Mouse (Mus musculus) heart, postnatal 0 days (tissue): ENCODE data around the gene Prrt1. TPM values are rescaled to one million over a fixed set of nuclear protein-coding genes. Genes with fewer than 3 reads are reported as not detected.

Experiments used
- ATAC-seq: fragments of 200-750 bp; cut with Nextera tagmentation; 2 replicates; pipeline ENCODE4 v1.8.0; 2017; ENCODE audit warnings: low read depth, moderate number of reproducible peaks, moderate library complexity; ENCODE audit not compliant: insufficient read depth
- DNase-seq: peaks from one replicate; pipeline ENCODE4 v3.0.0-alpha.2; 2016; ENCODE audit warnings: low spot score
- H3K27ac ChIP-seq: fragments of 300-500 bp; sonication (generic); 2 replicates; pipeline ENCODE4 v1.5.1; 2014; ENCODE audit warnings: low read depth, mild to moderate bottlenecking
- H3K27me3 ChIP-seq: fragments of 300-500 bp; sonication (generic); 2 replicates; pipeline ENCODE4 v1.6.1; 2014; ENCODE audit warnings: low read length, mixed read lengths; ENCODE audit not compliant: control insufficient read depth, insufficient read depth
- H3K36me3 ChIP-seq: fragments of 300-500 bp; sonication (generic); replicated peaks from 2 replicates; pipeline ENCODE4 v1.6.1; 2014; ENCODE audit warnings: low read length, mixed read lengths; ENCODE audit not compliant: control insufficient read depth, insufficient read depth
- H3K4me1 ChIP-seq: fragments of 300-500 bp; sonication (generic); 2 replicates; pipeline ENCODE4 v1.6.1; 2014; ENCODE audit warnings: antibody characterized with exemption; ENCODE audit not compliant: control insufficient read depth, insufficient read depth
- H3K4me2 ChIP-seq: fragments of 300-500 bp; sonication (generic); 2 replicates; pipeline ENCODE4 v1.6.1; 2014; ENCODE audit warnings: low read depth, mild to moderate bottlenecking, low read length, moderate library complexity
- H3K4me3 ChIP-seq: fragments of 300-500 bp; sonication (generic); 2 replicates; pipeline ENCODE4 v1.5.1; 2014; ENCODE audit warnings: low read depth, low read length
- H3K9ac ChIP-seq: fragments of 300-500 bp; sonication (generic); replicated peaks from 2 replicates; pipeline ENCODE4 v1.6.1; 2014; ENCODE audit warnings: low read depth, low read length, mixed read lengths
- H3K9me3 ChIP-seq: fragments of 300-500 bp; sonication (generic); replicated peaks from 2 replicates; pipeline ENCODE4 v1.6.1; 2016; ENCODE audit warnings: low read length; ENCODE audit not compliant: control insufficient read depth
- CTCF ChIP-seq: IDR thresholded peaks from 2 replicates; pipeline ENCODE4 v1.5.1; 2016; ENCODE audit warnings: antibody characterized with exemption, control low read depth, low read depth
- EP300 ChIP-seq: IDR thresholded peaks from 2 replicates; pipeline ENCODE4 v1.6.1; 2016; ENCODE audit warnings: antibody characterized with exemption, low read depth
- WGBS: fragments of 180-500 bp; shearing (Covaris S2); extraction: QIAGEN DNeasy Blood & Tissue Kit; methylation state at CpG from one replicate; pipeline ENCODE4 v1.1.7; 2014; 5-methylcytosine and 5-hydroxymethylcytosine counted together
- polyA plus RNA-seq: library from polyadenylated mRNA; unstranded; fragments of >200 nt; fragmentation: Nextera tagmentation; extraction: Ambion mirVana; gene quantifications from 2 replicates; pipeline ENCODE4 v1.2.1, GENCODE M21; 2015
- total RNA-seq: library from RNA; depleted of rRNA; stranded (reverse); fragments of >200 nt; gene quantifications from 2 replicates; pipeline ENCODE4 v1.2.3, GENCODE M21; 2014; ENCODE audit warnings: low replicate concordance

Gene Prrt1
- total and polyA plus RNA-seq, 2 experiments from 2014 or later, result 0.19 TPM; not detected in 1

DNA sequence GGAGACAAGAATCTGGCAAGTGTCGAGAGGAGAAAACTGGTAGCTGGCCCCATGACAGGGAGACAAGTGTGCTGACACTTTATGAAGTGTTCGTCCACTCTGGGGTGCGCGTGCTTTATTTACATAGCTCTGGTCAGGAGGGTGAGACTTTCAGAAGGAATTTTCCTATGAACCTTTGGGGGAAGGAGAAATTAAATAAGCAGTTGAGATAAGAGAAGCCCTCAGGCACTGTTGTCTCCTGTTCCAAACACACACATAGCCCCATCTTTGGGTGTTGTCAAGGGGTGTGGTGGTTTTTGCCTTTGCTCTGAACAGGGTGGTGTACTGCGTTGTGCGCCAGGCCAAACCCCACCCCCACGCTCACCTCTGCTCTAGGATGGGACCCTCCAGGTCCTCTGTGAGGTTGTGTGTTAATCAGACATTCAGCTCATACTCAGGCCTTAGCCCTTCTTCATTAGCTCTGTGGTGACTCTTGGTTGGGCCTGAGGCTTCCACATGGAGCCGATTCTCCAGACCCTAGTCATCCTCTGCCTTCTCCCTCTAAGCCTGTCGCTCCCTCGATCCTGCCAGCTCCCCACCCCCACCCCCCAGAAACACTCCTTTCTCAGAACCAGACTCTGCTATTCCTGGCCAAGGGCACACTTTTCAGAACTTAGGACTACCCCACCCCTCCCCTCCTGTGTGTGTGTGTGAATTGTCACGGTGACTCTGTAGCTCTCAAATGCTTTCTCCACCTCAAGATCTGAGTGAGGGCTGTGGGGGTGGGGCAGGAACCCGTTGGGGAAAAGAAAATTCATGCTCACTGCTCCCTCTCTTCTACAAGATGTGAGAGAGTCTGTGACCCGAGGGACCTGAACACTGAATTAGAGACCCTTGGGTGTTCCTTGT is 46.1 kb downstream of the Prrt1 start:
- Histone ChIP-seq H3K36me3 (no peaks in the 10 kb centered on the region), H3K4me1 (peaks cover 23% of the 10 kb centered on the region), H3K4me2 (no peak overlapping the region), H3K9ac (no peak overlapping the region), H3K27ac (no peak overlapping the region), H3K27me3 (peaks cover 56% of the 10 kb centered on the region), H3K9me3 (no peaks in the 10 kb centered on the region), H3K4me3 (no peak overlapping the region)
- 46% methylated on average over 13 of the region's 13 CpGs for WGBS
- DNase-seq (no peak), ATAC-seq (no peak)
- no peak for TF ChIP-seq EP300
- no peak for TF ChIP-seq CTCF

DNA sequence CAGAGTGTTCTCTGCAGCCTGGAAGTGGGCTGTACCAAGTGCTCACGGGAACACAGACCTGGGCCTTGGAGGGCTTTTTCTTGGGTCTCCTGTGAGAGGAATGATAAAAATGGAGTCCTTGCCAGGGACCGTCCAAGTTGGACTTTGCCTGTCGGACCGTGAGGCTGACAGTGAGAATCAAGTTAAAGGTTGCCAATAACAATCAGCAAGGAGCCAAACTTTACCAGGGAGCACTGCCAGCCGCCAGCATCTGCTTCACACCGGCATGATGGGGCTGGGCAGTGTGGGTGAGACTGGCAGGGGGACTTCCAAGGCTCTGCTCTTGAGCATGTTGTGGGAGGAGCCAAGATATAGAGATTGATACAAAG is 46.7 kb downstream of the Prrt1 start:
- no peaks in the 10 kb centered on the region for H3K36me3 ChIP-seq
- no peak overlapping the region for H3K9ac ChIP-seq
- DNase-seq (no peak), ATAC-seq (no peak)
- no peak overlapping the region for H3K4me2 ChIP-seq
- peaks cover 50% of the 10 kb centered on the region for H3K27me3 ChIP-seq
- H3K4me3 ChIP-seq, result no peak overlapping the region
- no peak for TF ChIP-seq CTCF
- TF ChIP-seq EP300, result no peak
- peaks cover 23% of the 10 kb centered on the region for H3K4me1 ChIP-seq
- no peak overlapping the region for H3K27ac ChIP-seq
- 62% methylated on average over 6 of the region's 6 CpGs for WGBS
- H3K9me3 ChIP-seq, result no peaks in the 10 kb centered on the region

DNA sequence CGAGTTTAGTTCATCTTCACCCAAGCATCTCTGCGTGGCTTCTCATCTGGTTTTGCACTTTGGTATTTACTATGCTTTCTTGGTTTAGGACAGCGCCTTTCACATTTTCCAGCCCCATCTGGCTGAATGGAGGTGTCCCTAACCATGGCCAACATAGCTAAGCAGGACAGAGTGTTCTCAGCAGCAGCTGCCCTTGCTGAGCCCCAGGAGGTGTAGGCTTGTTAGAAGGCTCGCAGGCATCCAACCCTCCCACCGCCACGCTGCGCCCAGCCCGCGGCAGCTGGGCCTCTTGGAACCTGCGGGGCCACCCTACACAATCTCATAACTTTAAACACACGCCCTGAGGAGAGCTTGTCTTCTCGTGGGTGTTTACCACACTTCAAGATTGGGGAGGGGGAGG is 47.3 kb downstream of the Prrt1 start:
- no peak for TF ChIP-seq CTCF
- TF ChIP-seq EP300, result no peak
- Histone ChIP-seq H3K4me3 (no peak overlapping the region), H3K27ac (no peak overlapping the region), H3K27me3 (peaks cover 44% of the 10 kb centered on the region), H3K36me3 (no peaks in the 10 kb centered on the region), H3K9ac (no peak overlapping the region), H3K4me1 (peaks cover 23% of the 10 kb centered on the region), H3K9me3 (no peaks in the 10 kb centered on the region), H3K4me2 (no peak overlapping the region)
- ATAC-seq (no peak), DNase-seq (no peak)
- 66% methylated on average over 12 of the region's 12 CpGs for WGBS

DNA sequence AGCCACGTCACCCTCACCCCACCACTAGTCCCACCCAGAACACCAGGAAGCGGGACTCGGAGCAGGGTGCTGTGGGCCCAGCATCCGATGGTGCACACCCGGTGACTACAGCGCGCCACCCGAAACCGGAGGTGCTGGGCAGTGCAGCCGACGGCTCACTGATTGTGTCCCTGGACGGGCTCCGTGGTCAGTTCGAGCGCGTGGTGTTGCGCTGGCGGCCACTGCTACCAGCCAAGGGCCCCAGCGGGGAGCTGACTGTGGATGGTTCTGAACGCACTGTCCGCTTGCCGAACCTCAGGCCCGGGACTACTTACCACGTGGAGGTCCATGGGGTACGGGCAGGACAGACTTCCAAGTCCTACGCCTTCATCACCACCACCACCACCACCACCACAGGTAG is 50.9 kb downstream of the Prrt1 start:
- DNase-seq (no peak), ATAC-seq (no peak)
- no peak overlapping the region for H3K9ac ChIP-seq
- TF ChIP-seq CTCF, result no peak
- no peak for TF ChIP-seq EP300
- H3K27me3 ChIP-seq, result peaks cover 21% of the 10 kb centered on the region
- H3K36me3 ChIP-seq, result no peaks in the 10 kb centered on the region
- H3K4me1 ChIP-seq, result peaks cover 30% of the 10 kb centered on the region
- no peaks in the 10 kb centered on the region for H3K9me3 ChIP-seq
- no peak overlapping the region for H3K4me3 ChIP-seq
- H3K4me2 ChIP-seq, result no peak overlapping the region
- WGBS, result 84% methylated on average over 26 of the region's 26 CpGs
- no peak overlapping the region for H3K27ac ChIP-seq

DNA sequence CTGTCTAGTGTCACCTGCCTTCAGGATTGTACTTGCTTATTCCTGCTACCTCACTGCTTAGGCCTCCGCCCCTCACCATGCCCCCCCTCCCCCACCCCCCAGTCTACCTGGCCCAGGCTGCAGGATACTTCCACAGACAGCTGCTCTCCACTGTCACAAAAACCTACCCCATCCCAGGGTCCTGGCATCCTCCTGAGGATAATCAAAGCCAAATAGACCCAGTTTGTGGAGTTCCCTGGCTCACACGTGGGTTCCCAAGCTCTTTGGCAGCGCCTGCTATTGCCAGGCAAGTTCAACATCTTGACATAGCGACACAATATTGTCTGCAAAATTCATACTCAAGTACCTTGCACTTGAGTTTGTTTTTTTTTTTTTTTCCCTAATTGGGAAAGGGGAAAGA is 51.3 kb downstream of the Prrt1 start:
- ATAC-seq, result no peak
- 83% methylated on average over 4 of the region's 4 CpGs for WGBS
- Histone ChIP-seq H3K27ac (no peak overlapping the region), H3K9me3 (no peaks in the 10 kb centered on the region), H3K4me1 (peaks cover 27% of the 10 kb centered on the region), H3K9ac (no peak overlapping the region), H3K36me3 (no peaks in the 10 kb centered on the region), H3K4me3 (no peak overlapping the region), H3K27me3 (peaks cover 21% of the 10 kb centered on the region), H3K4me2 (no peak overlapping the region)
- no peak for TF ChIP-seq CTCF
- no peak for TF ChIP-seq EP300
- DNase-seq, result no peak

DNA sequence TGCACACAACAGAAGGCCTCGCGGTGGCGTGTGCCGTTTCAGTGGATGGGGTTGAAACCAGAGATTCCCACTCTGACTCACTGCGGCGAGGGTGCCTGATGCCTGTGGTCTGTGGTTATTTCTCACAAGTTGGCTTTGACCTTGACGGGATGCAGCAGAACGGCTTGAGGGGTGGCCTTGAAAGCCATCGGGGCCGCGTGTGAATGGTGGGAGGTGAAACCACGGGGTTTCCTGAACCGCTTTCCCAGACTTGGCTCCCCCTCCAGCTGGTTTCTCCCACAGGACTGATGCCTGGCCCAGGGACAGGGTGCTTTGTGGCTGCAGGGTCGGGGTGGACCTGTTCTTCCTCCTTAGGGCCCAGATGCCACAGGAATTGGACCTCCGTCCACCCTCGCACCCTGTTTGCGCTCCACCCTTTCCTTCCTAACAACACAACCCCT is 51.8 kb downstream of the Prrt1 start:
- DNase-seq, result no peak
- H3K27ac ChIP-seq, result no peak overlapping the region; the same call in 1 of the 2 replicates
- peaks cover 22% of the 10 kb centered on the region for H3K4me1 ChIP-seq
- peaks cover 18% of the 10 kb centered on the region for H3K27me3 ChIP-seq
- H3K4me2 ChIP-seq, result no peak overlapping the region
- H3K4me3 ChIP-seq, result no peak overlapping the region
- TF ChIP-seq CTCF (no peak), EP300 (no peak)
- no peak for ATAC-seq
- H3K9ac ChIP-seq, result no peak overlapping the region
- H3K36me3 ChIP-seq, result no peaks in the 10 kb centered on the region
- 57% methylated on average over 17 of the region's 17 CpGs for WGBS
- H3K9me3 ChIP-seq, result no peaks in the 10 kb centered on the region
